Mouse (Mus musculus) lung, adult 2 months (tissue): ENCODE results near the gene Rdm1. TPM values are rescaled to one million over a fixed set of nuclear protein-coding genes. Genes with fewer than 3 reads are reported as not detected.

Experiments used
- DNase-seq: peaks from one replicate; pipeline ENCODE4 v3.0.0; 2022
- H3K4me1 ChIP-seq: fragments of 200-500 bp; 2 replicates; pipeline ENCODE4 v1.6.1; 2011; ENCODE audit warnings: low read length; ENCODE audit not compliant: control insufficient read depth, insufficient read depth
- H3K4me3 ChIP-seq: fragments of 200-500 bp; replicated peaks from 2 replicates; pipeline ENCODE3; 2011; ENCODE audit warnings: low read depth, mild to moderate bottlenecking, control low read depth, low read length; ENCODE audit errors: extremely low read depth
- CTCF ChIP-seq: fragments of 200-500 bp; IDR thresholded peaks from 2 replicates; pipeline ENCODE4 v1.5.1; 2011; ENCODE audit warnings: mild to moderate bottlenecking, low read length, control low read depth; ENCODE audit not compliant: insufficient read depth
- POLR2A ChIP-seq: fragments of 200-500 bp; IDR thresholded peaks from 2 replicates; pipeline ENCODE4 v1.6.1; 2011; ENCODE audit warnings: low read depth, mild to moderate bottlenecking, control low read depth, low read length, borderline replicate concordance; ENCODE audit errors: extremely low read depth
- WGBS: fragments of 180-500 bp; shearing (Covaris S2); methylation state at CpG from one replicate; pipeline ENCODE4 v1.1.7; 2018; 5-methylcytosine and 5-hydroxymethylcytosine counted together
- polyA plus RNA-seq: library from polyadenylated mRNA; depleted of rRNA; stranded (reverse); fragments of >200 nt; gene quantifications from 2 replicates; pipeline ENCODE4 v1.2.3, GENCODE M21; 2012

The Rdm1 gene
- polyA plus RNA-seq, 1 experiment = 21.8 TPM

DNA sequence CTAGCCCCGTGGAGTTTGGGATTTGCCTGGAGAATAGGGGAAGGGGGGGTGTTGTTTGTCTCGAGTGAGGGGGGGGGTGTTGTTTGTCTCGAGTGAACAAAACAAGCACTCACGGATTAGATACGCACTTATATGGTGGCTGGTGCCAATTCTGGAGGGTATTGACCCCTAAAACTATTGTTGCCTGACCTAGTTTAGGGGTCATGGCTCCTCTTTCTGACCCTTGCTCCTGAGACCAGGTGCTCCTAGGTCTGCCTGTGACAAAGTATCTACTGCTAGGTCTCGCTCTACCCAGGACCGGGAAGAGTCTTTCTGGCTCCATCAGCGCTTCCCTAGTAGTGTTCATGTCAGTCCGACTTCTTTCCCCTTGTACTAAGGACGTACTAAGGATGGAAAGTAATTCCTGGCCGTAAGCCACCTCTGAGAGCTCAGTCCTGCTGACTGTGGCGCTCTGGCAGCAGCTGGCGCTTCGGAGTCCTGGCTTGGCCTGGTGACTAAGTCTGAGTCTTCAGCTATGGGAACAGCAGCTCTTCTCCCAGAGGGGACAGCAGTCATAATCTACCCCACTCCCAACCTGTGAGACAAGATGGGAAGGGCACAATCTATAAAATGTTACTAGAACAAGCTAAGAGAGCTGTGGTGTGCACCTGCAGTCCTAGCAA, 41.0 kb downstream of the Rdm1 start:
- peak; percentile 51 for DNase-seq
- H3K4me3 ChIP-seq = peak overlapping the region; percentile 85
- 33% methylated on average over 14 of the region's 14 CpGs for WGBS
- TF ChIP-seq CTCF (no peak), POLR2A (peak; percentile 20; the same call in 1 of the 2 replicates)
- H3K4me1 ChIP-seq = peaks cover 11% of the 10 kb centered on the region

DNA sequence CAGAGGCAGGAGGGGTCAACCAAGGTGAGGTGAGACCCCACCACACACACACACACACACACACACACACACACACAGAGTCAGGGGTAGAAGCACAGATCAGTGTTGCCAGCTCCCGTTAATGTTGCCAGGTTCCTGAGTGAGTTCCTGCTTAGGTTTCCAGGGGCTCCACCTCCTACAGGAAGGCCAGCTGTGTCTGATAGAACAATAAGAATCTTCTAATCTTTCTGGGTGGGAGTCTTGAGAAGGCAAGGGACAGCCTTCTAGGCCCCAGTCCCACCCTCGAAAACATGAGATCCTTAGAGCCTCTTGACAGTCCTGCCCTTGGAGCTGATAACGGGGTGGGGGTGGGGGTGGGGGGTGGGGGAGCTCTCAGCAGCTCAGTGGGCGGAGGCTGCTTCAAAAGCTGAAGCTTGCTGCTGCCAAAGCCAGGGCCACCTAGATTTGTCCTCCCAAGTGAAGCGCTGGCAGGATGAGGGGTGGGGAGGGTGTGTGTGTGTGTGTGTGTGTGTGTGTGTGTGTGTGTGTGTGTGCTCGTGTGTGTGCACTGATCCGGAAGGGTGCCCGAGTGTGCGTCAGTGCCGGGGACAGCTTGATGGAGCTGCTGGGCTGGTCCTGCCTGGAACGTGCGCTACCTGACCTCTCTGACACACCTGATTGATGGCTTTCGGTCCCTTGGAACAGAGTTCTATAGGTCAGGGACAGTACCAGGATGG, 41.7 kb downstream of the Rdm1 start:
- WGBS = 29% methylated on average over 13 of the region's 13 CpGs
- DNase-seq = peak; percentile 61
- Histone ChIP-seq H3K4me3 (peak overlapping the region; percentile 85), H3K4me1 (peaks cover 16% of the 10 kb centered on the region)
- TF ChIP-seq POLR2A (peak; percentile 80; the same call in 1 of the 2 replicates), CTCF (no peak)

DNA sequence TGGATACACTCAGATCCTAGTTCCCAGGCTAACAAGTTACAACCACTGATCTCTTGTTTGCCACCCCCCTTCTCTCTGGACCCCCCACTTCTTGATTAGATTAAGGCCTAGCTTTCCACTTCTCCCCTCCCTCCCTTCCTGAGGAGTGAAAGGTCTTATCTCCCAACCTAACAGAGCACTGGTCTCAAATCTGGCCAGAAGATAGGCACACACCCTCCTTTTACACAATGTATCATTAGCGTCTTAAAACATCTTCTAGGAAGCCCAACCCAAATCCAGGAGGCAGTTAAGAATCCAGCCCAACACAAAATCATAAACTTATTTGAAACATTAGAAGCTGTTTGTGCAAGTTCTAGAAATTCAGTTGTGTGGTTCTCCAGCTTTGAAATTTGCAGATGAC, 43.3 kb downstream of the Rdm1 start:
- 47% methylated on average over 1 of the region's 1 CpGs for WGBS
- no peak for TF ChIP-seq CTCF
- TF ChIP-seq POLR2A = no peak
- no peak for DNase-seq
- Histone ChIP-seq H3K4me3 (no peak overlapping the region), H3K4me1 (peaks cover 18% of the 10 kb centered on the region)

DNA sequence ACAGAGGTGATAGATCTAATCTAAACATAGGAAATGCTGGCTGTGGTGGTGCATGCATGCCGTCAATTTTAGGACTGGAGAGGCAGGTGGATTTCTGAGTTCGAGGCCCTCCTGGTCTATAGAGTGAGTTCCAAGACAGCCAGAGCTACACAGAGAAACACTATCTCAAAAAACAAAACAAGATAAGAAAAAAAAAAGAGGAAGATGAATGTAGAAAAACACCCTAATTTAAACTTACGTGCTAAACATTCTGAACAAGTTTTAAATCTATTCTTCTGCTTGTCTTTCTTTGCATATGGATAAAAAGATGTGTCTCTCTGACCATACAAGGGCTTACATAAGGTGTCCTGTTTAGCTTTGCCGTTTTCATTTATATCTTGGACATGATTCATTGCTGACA, 44.3 kb downstream of the Rdm1 start:
- WGBS = 69% methylated on average over 4 of the region's 4 CpGs
- no peak for DNase-seq
- TF ChIP-seq CTCF (no peak), POLR2A (no peak)
- H3K4me1 ChIP-seq = peaks cover 18% of the 10 kb centered on the region
- no peak overlapping the region for H3K4me3 ChIP-seq

DNA sequence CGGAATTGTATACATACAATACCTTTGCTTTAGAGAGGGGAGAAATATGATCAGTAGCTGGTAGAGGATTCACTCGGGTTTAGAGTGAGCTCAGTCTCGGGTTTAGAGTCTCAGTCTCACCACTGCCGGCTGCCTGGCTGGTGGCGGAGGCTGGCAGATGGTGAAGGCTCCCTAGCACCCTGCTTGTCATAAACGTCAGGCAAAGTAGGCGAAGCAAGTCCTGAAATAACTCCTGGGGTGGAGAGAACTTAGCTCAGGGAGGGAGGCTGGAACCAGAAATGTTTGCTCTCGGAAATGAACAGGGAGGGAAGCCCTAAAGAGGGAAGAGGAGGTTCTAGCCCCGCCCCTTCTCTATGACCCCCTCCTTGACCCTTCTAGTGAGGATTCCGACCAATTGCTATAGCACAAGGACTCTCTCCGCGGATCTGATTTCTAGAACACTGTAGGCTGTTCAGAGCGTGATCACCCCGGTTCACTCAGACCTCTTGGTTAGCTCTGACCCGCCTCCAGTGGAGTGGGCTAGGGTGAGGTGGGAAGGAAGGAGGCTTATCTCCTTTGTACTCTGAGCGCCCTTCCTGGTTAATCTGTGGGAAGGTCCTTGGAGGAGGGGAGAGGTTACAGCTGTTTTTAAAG, 46.1 kb downstream of the Rdm1 start:
- DNase-seq = peak; percentile 58
- TF ChIP-seq POLR2A = no peak; the same call in 1 of the 2 replicates
- TF ChIP-seq CTCF = no peak
- Histone ChIP-seq H3K4me3 (peak overlapping the region; percentile 4), H3K4me1 (peaks cover 18% of the 10 kb centered on the region)
- 18% methylated on average over 16 of the region's 16 CpGs for WGBS

DNA sequence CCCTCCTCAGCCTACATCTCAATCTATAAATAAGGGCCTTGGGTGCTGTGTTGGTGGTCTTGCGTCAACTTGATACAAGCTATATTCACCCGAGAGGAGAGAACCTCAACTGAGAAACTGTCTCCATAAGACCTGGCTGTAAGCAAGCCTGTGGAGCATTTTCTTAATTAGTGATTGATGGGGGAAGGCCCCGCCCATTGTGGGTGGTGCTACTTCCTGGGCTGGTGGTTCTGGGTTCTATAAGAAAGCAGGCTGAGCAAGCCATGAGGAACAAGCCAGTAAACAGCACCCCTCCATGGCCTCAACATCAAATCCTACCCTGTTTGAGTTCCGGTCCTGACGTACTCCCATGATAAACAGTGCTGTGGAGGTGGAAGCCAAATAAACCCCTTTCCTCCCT, 47.1 kb downstream of the Rdm1 start:
- Histone ChIP-seq H3K4me1 (peaks cover 15% of the 10 kb centered on the region), H3K4me3 (no peak overlapping the region)
- WGBS = 85% methylated on average over 5 of the region's 5 CpGs
- TF ChIP-seq POLR2A (no peak), CTCF (no peak)
- no peak for DNase-seq

DNA sequence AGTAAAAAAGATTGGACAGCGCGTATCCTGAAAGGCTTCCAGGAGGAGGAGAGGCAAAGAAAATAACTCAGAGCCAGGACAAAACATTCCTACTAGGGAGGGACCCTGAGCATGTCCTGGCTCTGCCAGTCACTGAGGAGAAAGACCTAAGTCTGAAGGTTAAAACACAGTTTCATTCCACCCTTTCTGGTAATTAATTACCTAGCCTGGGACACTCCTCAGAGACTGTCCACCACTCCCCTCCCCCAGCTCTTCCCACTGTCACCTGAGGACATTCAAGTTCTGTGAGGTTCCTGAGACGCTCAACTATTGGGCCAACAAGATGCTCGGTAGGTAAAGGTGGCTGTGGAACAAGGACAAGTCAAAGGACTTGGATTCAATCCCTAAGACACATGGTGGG, 48.4 kb downstream of the Rdm1 start:
- Histone ChIP-seq H3K4me1 (peaks cover 16% of the 10 kb centered on the region), H3K4me3 (no peak overlapping the region)
- no peak for DNase-seq
- TF ChIP-seq CTCF (no peak), POLR2A (no peak)
- 79% methylated on average over 4 of the region's 4 CpGs for WGBS

DNA sequence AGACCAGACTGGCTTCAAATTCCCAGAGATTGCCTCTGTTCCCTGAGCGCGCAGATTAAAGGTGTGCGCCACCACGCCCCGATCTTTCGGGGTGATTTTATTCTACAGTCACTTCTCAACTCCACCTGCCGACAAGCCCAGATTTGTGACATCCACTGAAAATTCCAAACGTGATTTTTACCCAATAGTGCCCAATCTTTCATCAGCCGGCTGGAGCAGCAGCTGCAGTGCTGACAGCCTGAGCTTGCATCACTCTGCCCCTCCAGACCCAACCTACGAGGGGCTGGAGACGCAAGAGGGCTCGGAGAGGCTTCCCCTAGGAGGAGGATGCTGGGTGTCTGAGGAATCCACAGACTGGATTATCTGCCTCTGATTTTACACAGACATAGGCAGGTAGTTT, 50.7 kb downstream of the Rdm1 start:
- 82% methylated on average over 12 of the region's 12 CpGs for WGBS
- DNase-seq = no peak
- Histone ChIP-seq H3K4me3 (no peak overlapping the region), H3K4me1 (peaks cover 19% of the 10 kb centered on the region)
- no peak for TF ChIP-seq POLR2A
- no peak for TF ChIP-seq CTCF

DNA sequence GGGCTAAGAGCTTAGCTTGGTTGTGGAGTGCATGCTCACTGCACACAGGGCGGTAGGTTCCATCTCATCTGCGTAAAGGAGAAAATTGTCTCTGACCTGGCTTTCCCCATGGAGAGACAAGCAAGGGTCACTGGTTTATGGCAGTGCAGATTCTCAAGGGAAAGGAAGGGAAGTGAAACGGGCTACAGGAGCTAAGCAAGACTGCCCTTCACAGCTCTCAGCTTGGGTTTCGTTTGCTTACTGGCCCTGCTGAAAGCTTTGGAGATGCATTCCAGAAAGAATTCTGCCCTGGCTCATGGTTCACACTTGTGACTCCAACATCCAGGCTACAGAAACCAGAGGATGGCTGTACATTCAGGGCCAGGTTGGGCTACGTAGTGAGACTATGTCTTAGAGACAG, 51.8 kb downstream of the Rdm1 start:
- peaks cover 11% of the 10 kb centered on the region for H3K4me1 ChIP-seq
- no peak for DNase-seq
- 64% methylated on average over 5 of the region's 5 CpGs for WGBS
- no peak for TF ChIP-seq CTCF
- no peak for TF ChIP-seq POLR2A
- H3K4me3 ChIP-seq = no peak overlapping the region
